Mouse (Mus musculus): ENCODE measurements at regions not wholly inside any gene's neighbourhood (a gene's known extent, or its start where the extent isn't known, plus 50 kb on each side); places are given as distances from the start of the nearest gene placed in this dataset.

GRCm38 (mm10) chr11:37478970-37479482 is 243.3 kb upstream of the Tenm2 start:
- TF ChIP-seq CTCF (IDR thresholded peaks at IDR 0.05), result no peak
- TF ChIP-seq POLR2A (IDR thresholded peaks at IDR 0.05; ENCODE audit: insufficient read depth, low read depth, low read length), result no peak
- no peak for TF ChIP-seq EP300 (IDR thresholded peaks at IDR 0.05; ENCODE audit: insufficient read depth, low read depth, low read length)

Measured in heart, adult 2 months (tissue).